In the genomic region with DNA sequence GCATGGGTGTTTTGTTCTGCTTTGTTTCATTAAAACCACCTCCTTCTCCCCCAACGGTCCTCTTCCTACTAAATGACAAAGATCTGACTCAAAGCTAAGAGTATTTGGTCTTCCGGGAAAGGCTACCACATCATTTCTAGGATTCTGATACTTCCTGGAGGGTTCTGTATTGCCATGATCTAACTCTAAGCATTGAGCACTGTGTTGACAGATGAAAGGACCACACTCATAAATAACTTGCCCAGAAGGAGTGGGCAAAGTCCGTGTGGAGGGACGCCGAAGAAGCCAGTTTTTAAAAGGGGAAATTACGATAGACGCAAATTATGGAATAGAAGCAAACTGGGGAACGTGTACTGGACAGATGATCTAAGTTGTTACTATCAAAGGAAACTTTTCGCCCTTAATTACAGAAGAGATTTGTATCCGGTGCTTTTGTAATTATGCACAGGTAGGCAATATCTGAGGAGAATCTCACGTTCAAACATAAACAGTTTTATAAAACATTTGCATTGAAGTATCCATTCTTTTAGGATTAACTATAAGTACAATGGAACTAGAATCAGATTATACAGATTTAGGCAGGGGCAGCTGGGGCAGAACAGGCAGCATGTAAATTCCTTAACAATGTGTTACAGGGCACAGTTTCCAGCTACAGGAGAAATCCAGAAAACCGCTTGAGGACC, we compare ENCODE assay signal across 8 mouse cellular contexts. TPM values are rescaled to one million over a fixed set of nuclear protein-coding genes. Genes with fewer than 3 reads are reported as not detected.
DNase-seq lines count a peak whose midpoint lies in the region; ATAC-seq and TF ChIP-seq lines count a peak whose summit lies in the region.

No protein-coding gene starts in this region.

- no peaks in the 10 kb centered on the region for H3K36me3 ChIP-seq in liver, postnatal 0 days (replicated peaks; ENCODE audit: insufficient read depth, low read length)

- 0 out of 2 replicates have a peak, but pooled peaks cover 2% of the 10 kb centered on the region for H3K4me1 ChIP-seq in liver, postnatal 0 days (ENCODE audit: insufficient read depth)

- peak; percentile 11 for DNase-seq in kidney, adult 9 months
- no peak for DNase-seq in kidney, adult 11 months
- DNase-seq in NIH3T3 (ENCODE audit: low read depth), result peak; percentile 19
- peak; percentile 17 for DNase-seq in forelimb bud, embryonic 11.5 days (ENCODE audit: low read depth, low spot score)
- no peak for DNase-seq in liver, postnatal 0 days
- no peak for DNase-seq in urinary bladder, postnatal 25 days (ENCODE audit: low spot score)
- DNase-seq in spleen, postnatal 4 days (ENCODE audit: low spot score in 2 of 2), result no peak

- H3K27me3 ChIP-seq in liver, postnatal 0 days (ENCODE audit: insufficient read depth, low read length), result no peaks in the 10 kb centered on the region

- TF ChIP-seq CTCF in liver, postnatal 0 days (IDR thresholded peaks at IDR 0.05; ENCODE audit: low read depth), result no peak

- no peak for ATAC-seq in liver, postnatal 0 days
- no peak for ATAC-seq in erythroid progenitor cell, adult 5-6 weeks (replicated peaks; ENCODE audit: low FRiP score, poor library complexity, severe bottlenecking)

- no peaks in the 10 kb centered on the region for H3K9me3 ChIP-seq in liver, postnatal 0 days (ENCODE audit: low read length)

- 2% methylated on average over 12 of the region's 12 CpGs for WGBS in liver, postnatal 0 days (ENCODE audit: insufficient replicate concordance)

- H3K4me2 ChIP-seq in liver, postnatal 0 days (ENCODE audit: low read depth, low read length), result peak overlapping the region; percentile 83

- TF ChIP-seq EP300 in liver, postnatal 0 days (IDR thresholded peaks at IDR 0.05; ENCODE audit: low read depth), result no peak

- peak overlapping the region; percentile 74 for H3K4me3 ChIP-seq in liver, postnatal 0 days (ENCODE audit: low read depth, low read length)

- peak overlapping the region; percentile 77 for H3K9ac ChIP-seq in liver, postnatal 0 days (replicated peaks)

- H3K27ac ChIP-seq in liver, postnatal 0 days (ENCODE audit: low read depth), result peak overlapping the region; percentile 88

RNA-seq across cellular contexts. Expression of gene Rap1gds1, which starts 1.1 kb away (rescaled TPM):
- 8.3 and 9.9 TPM in 2 replicates for polyA plus RNA-seq in liver, postnatal 0 days (2015; fragmentation: Nextera tagmentation; extraction: Ambion mirVana)
- 18.9 and 20.5 TPM in 2 replicates for total RNA-seq in erythroid progenitor cell, adult 5-6 weeks (2015; ENCODE audit: low replicate concordance)
- 8.9 and 15.7 TPM in 2 replicates for total RNA-seq in erythroid progenitor cell, adult 5-6 weeks (2017; ENCODE audit: low replicate concordance)

Comparison
In these comparisons a context has a peak if more than half of its experiments do, and no peak if none do; other contexts are left out.
1. DNase-seq: peak in kidney, adult 9 months (single experiment), NIH3T3 (single experiment) and forelimb bud, embryonic 11.5 days (single experiment); none in kidney, adult 11 months (single experiment), liver, postnatal 0 days (single experiment), urinary bladder, postnatal 25 days (single experiment) and spleen, postnatal 4 days (0 of 2).